Mouse (Mus musculus): ENCODE measurements around the gene Rap1gap2. TPM values are rescaled to one million over a fixed set of nuclear protein-coding genes. Genes with fewer than 3 reads are reported as not detected.

The Rap1gap2 gene
- polyA plus RNA-seq, 1 experiment from 2014 or later: 13.1 TPM

GRCm38 (mm10) chr11:74638791-74639411 lies 28.2 kb upstream of the Rap1gap2 start:
- peaks cover 26% of the 10 kb centered on the region for H3K4me1 ChIP-seq
- peak overlapping the region; percentile 62 for H3K4me3 ChIP-seq (replicated peaks)
- peak overlapping the region; percentile 88 for H3K4me2 ChIP-seq
- H3K9ac ChIP-seq (replicated peaks): peak overlapping the region; percentile 78
- ATAC-seq (ENCODE audit: low FRiP score): peak; percentile 23
- WGBS: 11% methylated on average over 9 of the region's 9 CpGs
- no peaks in the 10 kb centered on the region for H3K9me3 ChIP-seq (replicated peaks)
- H3K27me3 ChIP-seq (replicated peaks): 0 out of 2 replicates have a peak, but pooled peaks cover 3% of the 10 kb centered on the region
- no peaks in the 10 kb centered on the region for H3K36me3 ChIP-seq
- H3K27ac ChIP-seq (replicated peaks): peak overlapping the region; percentile 94

GRCm38 (mm10) chr11:74637971-74638790 lies 27.5 kb upstream of the Rap1gap2 start:
- WGBS: under 1% methylated on average over 79 of the region's 86 CpGs
- Histone ChIP-seq H3K4me2 (peak overlapping the region; percentile 88), H3K27me3 (replicated peaks) (0 out of 2 replicates have a peak, but pooled peaks cover 3% of the 10 kb centered on the region), H3K4me1 (peaks cover 26% of the 10 kb centered on the region), H3K4me3 (replicated peaks) (peak overlapping the region; percentile 62), H3K27ac (replicated peaks) (peak overlapping the region; percentile 94), H3K9me3 (replicated peaks) (no peaks in the 10 kb centered on the region), H3K9ac (replicated peaks) (peak overlapping the region; percentile 78), H3K36me3 (no peaks in the 10 kb centered on the region)
- peak; percentile 89 for ATAC-seq (ENCODE audit: low FRiP score)

- Histone ChIP-seq H3K27me3 (replicated peaks) (0 out of 2 replicates have a peak, but pooled peaks cover 3% of the 10 kb centered on the region), H3K4me1 (peaks cover 26% of the 10 kb centered on the region), H3K9me3 (replicated peaks) (no peaks in the 10 kb centered on the region), H3K9ac (replicated peaks) (peak overlapping the region; percentile 78), H3K4me3 (replicated peaks) (peak overlapping the region; percentile 62), H3K4me2 (peak overlapping the region; percentile 88), H3K27ac (replicated peaks) (peak overlapping the region; percentile 94), H3K36me3 (no peaks in the 10 kb centered on the region)
- 15% methylated on average over 8 of the region's 8 CpGs for WGBS
- ATAC-seq (ENCODE audit: low FRiP score): 0 out of 2 replicates have a peak, but pooled peaks have one; percentile 33
These were observed 26.8 kb upstream of the Rap1gap2 start for GRCm38 (mm10) chr11:74637486-74637885.

- H3K27ac ChIP-seq (replicated peaks): no peak overlapping the region
- WGBS: 62% methylated on average over 5 of the region's 5 CpGs
- ATAC-seq (ENCODE audit: low FRiP score): no peak
These were observed 24.0 kb upstream of the Rap1gap2 start for GRCm38 (mm10) chr11:74634490-74635275.

GRCm38 (mm10) chr11:74631880-74632789 lies 21.4 kb upstream of the Rap1gap2 start:
- Histone ChIP-seq H3K4me1 (peaks cover 2% of the 10 kb centered on the region), H3K9ac (replicated peaks) (no peak overlapping the region), H3K9me3 (replicated peaks) (no peaks in the 10 kb centered on the region), H3K27ac (replicated peaks) (no peak overlapping the region), H3K27me3 (replicated peaks) (no peaks in the 10 kb centered on the region), H3K4me3 (replicated peaks) (no peak overlapping the region), H3K4me2 (no peak overlapping the region), H3K36me3 (0 out of 2 replicates have a peak, but pooled peaks cover 10% of the 10 kb centered on the region)
- WGBS: 78% methylated on average over 7 of the region's 7 CpGs
- no peak for ATAC-seq (ENCODE audit: low FRiP score)

More at GRCm38 (mm10) chr11:74634490-74635275, 24.0 kb upstream of the Rap1gap2 start:
- Histone ChIP-seq H3K4me1 (peaks cover 23% of the 10 kb centered on the region), H3K4me2 (no peak overlapping the region), H3K9ac (replicated peaks) (no peak overlapping the region), H3K4me3 (replicated peaks) (no peak overlapping the region), H3K9me3 (replicated peaks) (no peaks in the 10 kb centered on the region), H3K36me3 (0 out of 2 replicates have a peak, but pooled peaks cover 6% of the 10 kb centered on the region), H3K27me3 (replicated peaks) (no peaks in the 10 kb centered on the region)

- no peak for ATAC-seq (ENCODE audit: low FRiP score)
- no peak overlapping the region for H3K9ac ChIP-seq (replicated peaks)
- 84% methylated on average over 3 of the region's 3 CpGs for WGBS
- no peak overlapping the region for H3K4me3 ChIP-seq (replicated peaks)
- H3K27ac ChIP-seq (replicated peaks): no peak overlapping the region
- H3K36me3 ChIP-seq: 0 out of 2 replicates have a peak, but pooled peaks cover 15% of the 10 kb centered on the region
- H3K27me3 ChIP-seq (replicated peaks): no peaks in the 10 kb centered on the region
- no peaks in the 10 kb centered on the region for H3K4me1 ChIP-seq
- H3K9me3 ChIP-seq (replicated peaks): no peaks in the 10 kb centered on the region
- no peak overlapping the region for H3K4me2 ChIP-seq
These were observed 16.8 kb upstream of the Rap1gap2 start for GRCm38 (mm10) chr11:74627481-74627880.

GRCm38 (mm10) chr11:74625333-74625732 lies 14.6 kb upstream of the Rap1gap2 start:
- Histone ChIP-seq H3K9me3 (replicated peaks) (no peaks in the 10 kb centered on the region), H3K4me3 (replicated peaks) (no peak overlapping the region), H3K27me3 (replicated peaks) (peaks cover 8% of the 10 kb centered on the region; the same call in 1 of the 2 replicates), H3K27ac (replicated peaks) (no peak overlapping the region), H3K4me1 (peaks cover 5% of the 10 kb centered on the region), H3K36me3 (0 out of 2 replicates have a peak, but pooled peaks cover 13% of the 10 kb centered on the region), H3K4me2 (no peak overlapping the region), H3K9ac (replicated peaks) (no peak overlapping the region)
- no peak for ATAC-seq (ENCODE audit: low FRiP score)

- 76% methylated on average over 6 of the region's 6 CpGs for WGBS
- no peaks in the 10 kb centered on the region for H3K9me3 ChIP-seq (replicated peaks)
- no peak overlapping the region for H3K9ac ChIP-seq (replicated peaks)
- H3K27me3 ChIP-seq (replicated peaks): peaks cover 16% of the 10 kb centered on the region; the same call in 1 of the 2 replicates
- no peak overlapping the region for H3K27ac ChIP-seq (replicated peaks)
- no peak overlapping the region for H3K4me2 ChIP-seq
- ATAC-seq (ENCODE audit: low FRiP score): no peak
- no peak overlapping the region for H3K4me3 ChIP-seq (replicated peaks)
- 0 out of 2 replicates have a peak, but pooled peaks cover 8% of the 10 kb centered on the region for H3K36me3 ChIP-seq
- H3K4me1 ChIP-seq: peaks cover 14% of the 10 kb centered on the region
These were observed 13.0 kb upstream of the Rap1gap2 start for GRCm38 (mm10) chr11:74623693-74624092.

- Histone ChIP-seq H3K4me3 (replicated peaks) (no peak overlapping the region), H3K36me3 (0 out of 2 replicates have a peak, but pooled peaks cover 6% of the 10 kb centered on the region), H3K27ac (replicated peaks) (no peak overlapping the region), H3K4me2 (no peak overlapping the region), H3K9me3 (replicated peaks) (no peaks in the 10 kb centered on the region), H3K9ac (replicated peaks) (no peak overlapping the region), H3K4me1 (peaks cover 18% of the 10 kb centered on the region), H3K27me3 (replicated peaks) (peaks cover 20% of the 10 kb centered on the region; the same call in 1 of the 2 replicates)
- no peak for ATAC-seq (ENCODE audit: low FRiP score)
- WGBS: 87% methylated on average over 8 of the region's 8 CpGs
These were observed 11.4 kb upstream of the Rap1gap2 start for GRCm38 (mm10) chr11:74621974-74622669.

- 1% methylated on average over 16 of the region's 16 CpGs for WGBS
- H3K36me3 ChIP-seq: 0 out of 2 replicates have a peak, but pooled peaks cover 6% of the 10 kb centered on the region
- H3K4me1 ChIP-seq: peaks cover 18% of the 10 kb centered on the region
- H3K27ac ChIP-seq (replicated peaks): 0 out of 2 replicates have a peak overlapping the region, but pooled peaks have one; percentile 42
- peak overlapping the region; percentile 73 for H3K4me2 ChIP-seq
- H3K9ac ChIP-seq (replicated peaks): peak overlapping the region; percentile 76
- peak overlapping the region; percentile 73 for H3K4me3 ChIP-seq (replicated peaks)
- H3K27me3 ChIP-seq (replicated peaks): peaks cover 40% of the 10 kb centered on the region
- peak; percentile 35; the same call in 1 of the 2 replicates for ATAC-seq (ENCODE audit: low FRiP score)
- H3K9me3 ChIP-seq (replicated peaks): no peaks in the 10 kb centered on the region
These were observed 9.2 kb upstream of the Rap1gap2 start for GRCm38 (mm10) chr11:74619956-74620300.

All from neural tube, embryonic 15.5 days (tissue).